Mouse (Mus musculus) heart, postnatal 0 days (tissue): ENCODE data around the gene Spats2. TPM values are rescaled to one million over a fixed set of nuclear protein-coding genes. Genes with fewer than 3 reads are reported as not detected.
A peak's percentile ranks its signal among the peaks of the same experiment; 100 is the strongest.

ENCODE experiments used
- ATAC-seq: fragments of 200-750 bp; cut with Nextera tagmentation; 2 replicates; pipeline ENCODE4 v1.8.0; 2017; ENCODE audit warnings: low read depth, moderate number of reproducible peaks, moderate library complexity; ENCODE audit not compliant: insufficient read depth
- DNase-seq: peaks from one replicate; pipeline ENCODE4 v3.0.0-alpha.2; 2016; ENCODE audit warnings: low spot score
- H3K27ac ChIP-seq: fragments of 300-500 bp; sonication (generic); 2 replicates; pipeline ENCODE4 v1.5.1; 2014; ENCODE audit warnings: low read depth, mild to moderate bottlenecking
- H3K27me3 ChIP-seq: fragments of 300-500 bp; sonication (generic); 2 replicates; pipeline ENCODE4 v1.6.1; 2014; ENCODE audit warnings: low read length, mixed read lengths; ENCODE audit not compliant: control insufficient read depth, insufficient read depth
- H3K36me3 ChIP-seq: fragments of 300-500 bp; sonication (generic); replicated peaks from 2 replicates; pipeline ENCODE4 v1.6.1; 2014; ENCODE audit warnings: low read length, mixed read lengths; ENCODE audit not compliant: control insufficient read depth, insufficient read depth
- H3K4me1 ChIP-seq: fragments of 300-500 bp; sonication (generic); 2 replicates; pipeline ENCODE4 v1.6.1; 2014; ENCODE audit warnings: antibody characterized with exemption; ENCODE audit not compliant: control insufficient read depth, insufficient read depth
- H3K4me2 ChIP-seq: fragments of 300-500 bp; sonication (generic); 2 replicates; pipeline ENCODE4 v1.6.1; 2014; ENCODE audit warnings: low read depth, mild to moderate bottlenecking, low read length, moderate library complexity
- H3K4me3 ChIP-seq: fragments of 300-500 bp; sonication (generic); 2 replicates; pipeline ENCODE4 v1.5.1; 2014; ENCODE audit warnings: low read depth, low read length
- H3K9ac ChIP-seq: fragments of 300-500 bp; sonication (generic); replicated peaks from 2 replicates; pipeline ENCODE4 v1.6.1; 2014; ENCODE audit warnings: low read depth, low read length, mixed read lengths
- H3K9me3 ChIP-seq: fragments of 300-500 bp; sonication (generic); replicated peaks from 2 replicates; pipeline ENCODE4 v1.6.1; 2016; ENCODE audit warnings: low read length; ENCODE audit not compliant: control insufficient read depth
- CTCF ChIP-seq: IDR thresholded peaks from 2 replicates; pipeline ENCODE4 v1.5.1; 2016; ENCODE audit warnings: antibody characterized with exemption, control low read depth, low read depth
- EP300 ChIP-seq: IDR thresholded peaks from 2 replicates; pipeline ENCODE4 v1.6.1; 2016; ENCODE audit warnings: antibody characterized with exemption, low read depth
- WGBS: fragments of 180-500 bp; shearing (Covaris S2); extraction: QIAGEN DNeasy Blood & Tissue Kit; methylation state at CpG from one replicate; pipeline ENCODE4 v1.1.7; 2014; 5-methylcytosine and 5-hydroxymethylcytosine counted together
- polyA plus RNA-seq: library from polyadenylated mRNA; unstranded; fragments of >200 nt; fragmentation: Nextera tagmentation; extraction: Ambion mirVana; gene quantifications from 2 replicates; pipeline ENCODE4 v1.2.1, GENCODE M21; 2015
- total RNA-seq: library from RNA; depleted of rRNA; stranded (reverse); fragments of >200 nt; gene quantifications from 2 replicates; pipeline ENCODE4 v1.2.3, GENCODE M21; 2014; ENCODE audit warnings: low replicate concordance

Gene Spats2
- total and polyA plus RNA-seq, 2 experiments from 2014 or later, result 16.1 to 17.6 TPM

DNA sequence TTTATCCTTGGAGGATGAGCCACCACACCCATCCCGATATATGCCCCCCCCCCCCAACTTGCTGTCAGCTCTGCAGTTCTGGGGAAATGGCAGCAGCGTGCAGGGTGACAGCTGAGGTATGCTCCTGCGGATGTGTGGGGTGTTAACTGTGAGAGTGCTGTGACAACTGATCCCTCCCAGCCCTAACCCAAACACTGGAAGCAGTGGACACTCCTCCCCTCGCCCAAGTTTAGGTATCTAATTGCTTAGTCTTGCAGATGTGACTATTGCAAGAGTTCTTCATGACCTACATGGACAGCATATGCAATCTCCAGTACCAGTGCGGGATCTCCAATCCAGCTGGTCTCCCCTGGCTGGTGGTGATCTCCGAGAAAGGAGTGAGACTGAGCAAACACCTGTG is 30.4 kb upstream of the Spats2 start:
- WGBS, result 23% methylated on average over 6 of the region's 6 CpGs
- H3K27ac ChIP-seq, result no peak overlapping the region
- DNase-seq (no peak), ATAC-seq (no peak)
- H3K27me3 ChIP-seq, result peaks cover 88% of the 10 kb centered on the region
- H3K9me3 ChIP-seq, result no peaks in the 10 kb centered on the region
- no peaks in the 10 kb centered on the region for H3K36me3 ChIP-seq
- TF ChIP-seq CTCF, result no peak
- no peak for TF ChIP-seq EP300
- peaks cover 24% of the 10 kb centered on the region for H3K4me1 ChIP-seq
- no peak overlapping the region for H3K9ac ChIP-seq
- no peak overlapping the region for H3K4me2 ChIP-seq
- 0 out of 2 replicates have a peak overlapping the region, but pooled peaks have one; percentile 1 for H3K4me3 ChIP-seq

GRCm38 (mm10) chr15:99096061-99096793 is 29.5 kb upstream of the Spats2 start:
- Histone ChIP-seq H3K9ac (0 out of 2 replicates have a peak overlapping the region, but pooled peaks have one; percentile 34), H3K4me1 (peaks cover 24% of the 10 kb centered on the region), H3K27ac (no peak overlapping the region), H3K4me3 (peak overlapping the region; percentile 48), H3K27me3 (peaks cover 79% of the 10 kb centered on the region), H3K4me2 (peak overlapping the region; percentile 66), H3K36me3 (no peaks in the 10 kb centered on the region), H3K9me3 (no peaks in the 10 kb centered on the region)
- ATAC-seq, result no peak
- no peak for TF ChIP-seq EP300
- no peak for TF ChIP-seq CTCF
- 14% methylated on average over 24 of the region's 24 CpGs for WGBS
- no peak for DNase-seq

DNA sequence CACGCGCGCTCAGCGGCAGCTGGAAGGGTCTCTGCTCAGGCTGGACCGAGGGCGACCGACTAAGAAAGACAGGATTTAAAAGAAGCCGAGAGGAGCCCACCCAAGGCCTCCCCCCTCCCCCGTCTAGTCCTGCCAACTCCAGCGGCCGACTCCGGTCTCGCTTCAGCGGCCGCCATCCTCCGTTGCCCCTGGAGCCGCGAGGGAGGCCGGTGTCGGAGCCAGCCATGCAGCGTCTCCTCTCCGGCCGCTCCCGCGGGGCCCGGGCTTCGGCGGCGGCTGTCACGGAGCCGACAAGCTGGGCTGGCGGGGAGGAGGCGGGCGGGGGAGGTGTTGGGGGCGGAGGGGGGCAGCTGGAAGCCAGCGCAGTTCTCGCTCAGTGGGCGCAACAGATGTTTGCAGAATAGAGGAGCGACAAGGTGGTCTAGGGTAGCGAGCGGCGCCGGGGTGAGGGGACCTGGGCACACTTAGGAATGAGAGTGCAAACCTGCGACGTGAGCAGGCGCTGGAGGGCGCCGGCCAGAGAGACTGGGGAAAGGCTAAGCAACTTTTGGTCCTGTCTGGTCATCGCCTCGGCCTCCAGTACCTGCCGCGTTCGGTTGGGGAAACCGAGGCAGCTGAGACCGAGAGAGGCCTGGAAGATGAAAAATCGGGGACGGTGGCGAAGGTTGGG is 28.8 kb upstream of the Spats2 start:
- Histone ChIP-seq H3K4me1 (peaks cover 24% of the 10 kb centered on the region), H3K27me3 (peaks cover 74% of the 10 kb centered on the region), H3K4me3 (peak overlapping the region; percentile 48), H3K9ac (0 out of 2 replicates have a peak overlapping the region, but pooled peaks have one; percentile 34), H3K27ac (no peak overlapping the region), H3K4me2 (peak overlapping the region; percentile 66), H3K9me3 (no peaks in the 10 kb centered on the region), H3K36me3 (no peaks in the 10 kb centered on the region)
- TF ChIP-seq EP300 (no peak), CTCF (no peak)
- ATAC-seq (no peak), DNase-seq (no peak)
- 2% methylated on average over 45 of the region's 58 CpGs for WGBS

DNA sequence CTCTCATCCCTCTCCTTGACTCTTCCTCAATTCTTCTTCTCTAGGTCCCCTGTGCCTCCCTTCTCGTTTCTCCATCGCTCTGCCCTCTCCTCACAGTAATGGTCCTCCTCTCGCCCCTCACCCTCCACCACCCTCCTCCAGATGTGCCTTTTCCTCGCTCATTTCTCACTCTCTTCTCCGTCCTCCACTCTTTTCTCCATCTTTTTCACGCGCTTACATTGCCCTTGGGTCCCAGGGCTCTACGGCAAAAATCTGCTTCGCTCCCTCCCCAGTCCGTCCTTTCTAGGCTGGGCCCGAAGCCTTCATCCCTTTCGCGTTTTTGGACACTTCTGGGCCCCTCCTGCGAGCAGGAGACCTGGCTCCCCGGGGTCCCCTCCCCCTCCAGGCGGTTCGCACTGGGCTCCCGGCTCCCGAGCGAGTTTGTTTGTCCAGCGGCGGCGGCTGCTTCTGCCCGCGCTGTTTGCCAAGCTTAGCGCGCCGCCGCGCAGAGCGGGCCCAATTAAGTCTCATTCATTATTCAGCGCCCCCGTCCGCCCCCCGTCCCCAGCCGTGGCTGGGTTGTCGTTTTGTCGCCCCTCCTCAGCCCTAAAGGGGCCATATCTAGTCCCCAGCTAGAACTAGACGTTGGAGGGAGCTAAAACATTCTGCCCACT is 27.8 kb upstream of the Spats2 start:
- WGBS, result under 1% methylated on average over 39 of the region's 39 CpGs

GRCm38 (mm10) chr15:99098493-99098861 is 27.2 kb upstream of the Spats2 start:
- no peaks in the 10 kb centered on the region for H3K9me3 ChIP-seq
- TF ChIP-seq EP300 (no peak), CTCF (no peak)
- DNase-seq, result no peak
- peaks cover 59% of the 10 kb centered on the region for H3K27me3 ChIP-seq
- peak overlapping the region; percentile 40; the same call in 1 of the 2 replicates for H3K9ac ChIP-seq
- WGBS, result 5% methylated on average over 9 of the region's 9 CpGs
- peak overlapping the region; percentile 66 for H3K4me2 ChIP-seq
- peaks cover 22% of the 10 kb centered on the region for H3K4me1 ChIP-seq
- no peak overlapping the region for H3K27ac ChIP-seq
- peak overlapping the region; percentile 48 for H3K4me3 ChIP-seq
- ATAC-seq, result no peak
- no peaks in the 10 kb centered on the region for H3K36me3 ChIP-seq

More for the DNA sequence above, 27.8 kb upstream of the Spats2 start:
- Histone ChIP-seq H3K4me2 (peak overlapping the region; percentile 66), H3K9ac (peak overlapping the region; percentile 40; the same call in 1 of the 2 replicates), H3K4me3 (peak overlapping the region; percentile 48), H3K27ac (no peak overlapping the region), H3K27me3 (peaks cover 64% of the 10 kb centered on the region), H3K9me3 (no peaks in the 10 kb centered on the region), H3K36me3 (no peaks in the 10 kb centered on the region), H3K4me1 (peaks cover 24% of the 10 kb centered on the region)
- TF ChIP-seq CTCF, result no peak
- no peak for TF ChIP-seq EP300
- no peak for DNase-seq
- 0 out of 2 replicates have a peak, but pooled peaks have one; percentile 12 for ATAC-seq
